Mouse (Mus musculus) right cerebral cortex, postnatal 36 days (tissue): ENCODE results near the gene Clnk.

Source experiments
- DNase-seq, 2 experiments: peaks; one replicate each; pipeline ENCODE4 v3.0.0; 2022; ENCODE audit warnings: low spot score in 2 of 2, mixed read lengths in 1 of 2

The Clnk gene

DNA sequence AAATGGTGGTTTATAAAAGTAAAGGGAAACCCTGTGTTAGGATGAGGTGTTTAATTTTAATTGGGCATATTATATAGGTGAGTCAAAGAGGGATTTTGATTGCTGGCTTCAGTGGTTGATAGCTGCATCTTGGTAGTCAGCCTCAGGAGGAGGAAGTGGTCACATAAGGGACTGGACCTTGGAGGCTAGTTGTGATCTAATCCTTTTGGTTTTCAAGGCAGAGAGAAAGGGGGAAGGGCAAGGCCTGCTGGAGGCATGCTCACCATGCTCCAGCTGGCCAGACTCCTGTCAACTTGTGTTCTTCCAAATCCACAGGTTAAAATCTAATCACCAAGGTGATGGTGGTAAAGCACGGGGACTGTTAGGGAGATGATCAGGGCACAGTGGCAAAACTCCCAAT lies 19.0 kb downstream of the Clnk start:
- DNase-seq: no peak

DNA sequence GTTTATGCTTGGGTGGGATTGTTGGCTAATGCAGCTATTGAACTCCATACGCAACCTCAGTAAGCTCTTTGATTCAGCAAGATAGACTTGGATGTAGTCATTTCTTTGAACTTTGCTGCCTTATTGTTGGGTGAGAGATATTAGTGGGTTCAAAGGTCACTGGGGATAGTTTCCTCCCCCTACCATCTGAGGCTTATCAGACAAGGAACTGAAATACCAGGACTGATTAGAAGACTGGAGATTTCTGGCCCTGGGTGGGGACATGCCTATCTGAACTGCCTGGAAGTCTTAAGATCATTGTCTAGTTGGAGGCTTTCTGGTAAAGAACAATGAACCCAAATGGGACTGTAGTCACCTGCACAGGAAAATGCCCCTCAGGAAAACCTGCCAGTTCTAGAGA lies 26.4 kb downstream of the Clnk start:
- no peak for DNase-seq

DNA sequence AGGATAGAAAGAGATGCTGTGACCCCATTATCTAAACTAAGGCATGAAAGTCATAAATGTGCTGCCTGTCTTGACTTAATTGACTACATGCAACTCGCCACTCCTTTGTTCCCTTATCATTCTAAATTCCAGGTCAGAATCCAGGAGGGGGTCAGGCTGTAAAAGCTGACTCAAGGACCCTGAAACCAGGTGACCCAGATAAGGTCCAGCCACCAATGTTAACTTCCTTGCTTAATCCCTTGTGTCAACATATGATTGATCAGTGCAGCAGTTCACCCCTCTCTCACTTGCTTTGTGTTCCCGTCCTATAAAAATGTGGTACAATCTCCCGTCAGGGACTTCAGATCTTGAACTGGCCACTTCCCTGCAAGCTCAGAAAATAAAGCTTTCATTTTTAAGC lies 31.1 kb downstream of the Clnk start:
- no peak for DNase-seq

DNA sequence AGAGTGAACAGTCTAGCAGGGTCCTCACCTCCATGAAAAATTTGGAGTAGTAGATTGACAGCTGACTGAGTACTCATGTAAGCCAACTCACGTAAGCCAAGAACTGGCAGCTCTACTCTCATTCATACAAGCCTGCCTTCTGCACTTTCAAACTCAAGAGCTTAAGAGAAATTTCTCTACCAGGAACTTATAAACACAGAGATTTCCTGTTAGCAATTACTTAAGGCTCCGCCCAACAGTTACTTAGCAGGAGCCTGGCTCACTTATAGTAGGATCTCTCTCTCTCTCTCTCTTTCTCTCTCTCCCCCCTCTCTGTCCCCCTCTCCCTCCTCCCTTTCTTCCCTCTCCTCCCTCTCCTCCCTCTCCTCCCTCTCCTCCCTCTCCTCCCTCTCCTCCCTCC lies 32.3 kb downstream of the Clnk start:
- DNase-seq: no peak

DNA sequence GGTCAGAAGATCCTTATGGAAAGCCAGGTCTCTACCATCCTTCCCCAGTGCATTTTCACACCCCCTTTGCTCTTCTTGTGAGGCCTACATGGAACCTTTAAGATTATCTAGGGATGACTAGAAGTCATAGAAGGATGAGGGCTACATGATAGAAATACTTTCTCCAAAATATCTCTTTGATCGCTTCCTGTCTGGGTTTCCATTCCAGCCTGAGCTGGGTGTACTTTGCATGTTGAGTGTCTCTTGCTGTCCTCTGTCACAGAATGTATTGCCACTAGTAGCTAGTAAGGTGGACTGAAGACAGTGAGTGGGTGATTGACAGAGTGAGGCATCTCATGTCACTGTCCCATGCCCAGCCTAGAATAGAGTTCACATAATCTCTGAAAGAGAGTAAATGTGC lies 36.6 kb downstream of the Clnk start:
- no peak for DNase-seq

DNA sequence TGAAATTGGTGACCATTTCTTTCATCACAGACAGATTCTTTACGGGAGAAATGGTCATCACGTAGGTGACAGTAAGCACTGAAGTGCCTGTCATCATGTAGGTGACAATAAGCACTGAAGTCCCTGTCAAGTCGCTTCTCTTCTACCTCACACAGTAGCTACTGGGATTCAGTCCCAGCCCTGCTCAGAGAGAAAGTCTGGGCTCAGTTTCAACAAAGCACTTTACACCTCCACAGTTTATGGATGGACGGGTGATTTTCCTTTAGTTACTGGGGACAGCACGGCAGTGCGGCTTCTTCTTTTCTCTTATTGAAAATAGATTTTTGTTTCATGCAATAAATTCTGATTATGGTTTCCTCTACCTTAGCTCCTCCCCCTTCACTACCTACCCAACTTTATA lies 49.3 kb downstream of the Clnk start:
- no peak for DNase-seq

DNA sequence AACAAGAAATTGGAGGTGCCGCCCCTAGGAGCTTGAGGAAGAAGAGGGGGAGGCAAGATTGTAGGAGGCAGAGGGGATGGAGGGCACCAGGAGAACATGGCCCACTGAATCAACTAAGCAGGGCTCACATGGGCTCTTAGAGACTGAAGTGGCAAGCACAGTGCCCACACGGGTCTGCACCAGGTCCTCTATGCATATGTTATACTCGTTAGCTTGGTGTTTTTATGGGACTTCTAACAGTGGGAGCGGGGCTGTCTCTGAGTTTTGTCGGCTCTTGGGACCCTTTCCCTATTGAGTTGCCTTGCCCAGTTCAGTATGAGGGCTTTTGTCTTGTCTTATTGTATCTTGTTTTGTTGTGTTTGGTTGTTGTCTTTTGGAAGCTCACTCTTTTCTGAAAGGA lies 50.0 kb downstream of the Clnk start:
- DNase-seq: no peak

DNA sequence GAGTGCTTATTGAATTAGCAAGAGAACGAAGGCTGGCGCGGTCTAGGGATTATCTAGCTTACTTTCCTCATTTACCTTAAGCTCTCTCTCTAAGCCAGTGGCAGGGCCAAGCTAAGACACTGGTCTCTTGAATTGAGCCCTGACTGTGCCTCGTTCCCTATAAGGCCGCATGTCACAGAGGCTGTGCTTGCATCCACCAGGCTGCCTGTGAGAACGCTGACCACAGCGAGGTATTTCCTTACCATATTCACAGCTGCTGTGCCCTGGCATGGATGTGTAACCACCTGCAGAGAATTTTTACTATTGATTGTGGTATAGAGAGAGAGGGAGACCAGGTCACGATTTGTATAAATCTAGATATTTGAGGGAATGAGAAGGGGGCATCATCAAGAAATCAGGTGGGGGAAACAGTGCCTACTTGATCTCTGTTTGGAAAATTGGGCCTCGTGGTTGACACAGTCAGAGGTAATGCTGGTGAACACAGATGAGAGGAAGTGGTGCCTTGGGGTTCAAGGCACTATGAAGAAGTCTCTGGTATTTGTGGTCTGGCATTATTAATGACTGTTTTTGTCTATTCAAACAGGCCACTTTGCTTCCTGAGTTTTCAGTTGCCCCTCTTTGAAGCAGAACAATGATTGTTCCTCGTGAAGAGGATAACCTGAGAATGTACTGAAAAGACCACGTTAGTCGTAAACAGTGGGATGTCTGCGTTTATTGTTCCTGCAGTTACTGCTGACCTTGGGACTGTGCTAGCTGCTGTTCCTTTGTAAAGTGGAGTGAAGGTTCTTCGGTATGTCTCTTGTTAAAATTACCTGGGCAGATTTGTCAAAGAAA lies 52.3 kb downstream of the Clnk start:
- no peak for DNase-seq

DNA sequence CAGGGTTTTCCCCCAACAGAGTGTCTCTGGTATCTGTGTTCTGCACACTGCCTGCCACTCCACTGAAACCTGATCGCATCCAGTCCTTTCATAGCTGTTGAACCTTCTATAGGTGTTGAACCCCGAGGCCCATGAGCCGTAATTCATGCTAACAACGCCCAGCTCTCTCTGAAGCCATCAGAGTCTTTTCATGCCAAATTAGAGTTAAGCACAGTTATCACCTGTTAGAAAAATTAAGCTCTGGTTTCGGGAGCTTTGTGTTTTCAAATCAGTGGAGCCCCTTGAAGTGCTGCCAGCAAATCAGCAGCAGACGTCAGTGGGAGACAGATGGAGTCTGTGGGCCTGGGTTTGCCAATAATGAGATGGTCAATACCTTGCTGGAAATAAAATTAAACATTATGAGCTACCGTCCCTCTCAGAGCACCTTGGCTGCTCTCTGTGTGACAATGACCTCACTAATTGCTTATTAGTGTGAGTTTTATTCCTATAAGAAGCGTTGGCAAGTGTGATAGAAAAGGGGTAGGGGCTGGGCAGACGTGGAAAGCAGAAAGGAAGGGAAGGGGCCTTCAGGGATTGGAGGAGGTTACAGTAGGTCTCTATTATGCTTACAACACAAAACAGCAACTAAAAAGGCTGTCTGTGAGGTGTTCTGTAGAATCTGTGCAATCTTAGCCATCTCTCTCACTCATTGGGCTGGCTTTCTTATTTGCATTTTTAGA lies 63.1 kb downstream of the Clnk start:
- no peak for DNase-seq

DNA sequence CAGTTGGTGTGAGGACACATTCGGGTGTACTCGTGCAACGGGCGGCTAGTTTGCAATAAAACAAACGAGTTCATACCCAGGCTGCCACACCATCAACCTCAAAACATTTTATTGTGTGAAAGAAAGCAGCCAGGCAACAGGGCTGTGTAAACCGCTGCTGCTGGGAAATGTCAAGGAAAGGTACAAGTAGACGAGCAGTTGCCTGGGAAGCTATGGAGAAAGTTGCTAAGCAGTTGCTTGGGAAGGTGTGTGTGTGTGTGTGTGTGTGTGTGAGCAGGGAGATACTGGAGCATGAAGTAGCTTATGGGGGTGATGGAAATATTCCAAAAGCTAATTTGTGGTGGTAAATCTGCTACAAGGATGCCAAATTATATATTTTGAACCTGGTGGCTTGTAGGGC lies 63.7 kb downstream of the Clnk start:
- no peak for DNase-seq

DNA sequence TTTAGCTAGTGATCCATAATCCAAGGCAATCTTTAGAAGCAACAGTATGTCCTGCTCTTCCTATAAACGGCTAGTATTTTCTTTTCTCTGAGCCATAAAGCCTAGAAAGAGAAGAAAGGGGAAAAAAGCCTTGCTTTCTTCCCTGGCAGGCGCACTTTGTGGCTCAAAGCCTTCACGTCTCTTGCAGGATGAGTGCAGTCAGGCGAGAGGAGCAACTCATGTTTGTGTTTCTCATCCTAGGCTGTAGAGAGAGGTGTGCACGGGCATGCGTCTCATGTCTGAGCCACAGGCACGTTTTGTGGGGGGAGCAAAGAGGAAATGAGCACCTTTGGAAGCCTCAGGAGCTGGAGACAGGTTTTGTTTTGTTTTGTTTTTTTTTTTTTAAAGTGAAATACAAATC lies 64.2 kb downstream of the Clnk start:
- DNase-seq: no peak

DNA sequence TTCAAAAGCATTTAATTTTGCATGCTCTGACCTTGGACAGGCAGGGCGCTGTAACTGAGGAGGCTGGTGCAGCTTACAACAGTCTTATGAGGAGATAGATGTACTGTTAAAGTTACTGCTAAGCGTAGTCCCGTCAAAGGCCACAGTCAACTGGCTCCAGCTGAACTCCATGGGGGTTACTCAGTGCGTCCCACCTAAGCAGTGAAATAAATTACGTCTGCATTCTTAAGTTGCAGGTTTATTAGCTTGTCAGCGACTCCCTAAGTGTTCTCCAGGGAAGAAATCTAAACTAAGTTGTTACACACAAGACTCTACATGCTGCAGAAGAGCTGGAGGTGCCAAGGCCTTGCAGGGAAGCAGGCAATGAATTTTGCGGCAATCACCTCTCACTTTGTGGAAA lies 77.7 kb downstream of the Clnk start:
- DNase-seq: no peak

DNA sequence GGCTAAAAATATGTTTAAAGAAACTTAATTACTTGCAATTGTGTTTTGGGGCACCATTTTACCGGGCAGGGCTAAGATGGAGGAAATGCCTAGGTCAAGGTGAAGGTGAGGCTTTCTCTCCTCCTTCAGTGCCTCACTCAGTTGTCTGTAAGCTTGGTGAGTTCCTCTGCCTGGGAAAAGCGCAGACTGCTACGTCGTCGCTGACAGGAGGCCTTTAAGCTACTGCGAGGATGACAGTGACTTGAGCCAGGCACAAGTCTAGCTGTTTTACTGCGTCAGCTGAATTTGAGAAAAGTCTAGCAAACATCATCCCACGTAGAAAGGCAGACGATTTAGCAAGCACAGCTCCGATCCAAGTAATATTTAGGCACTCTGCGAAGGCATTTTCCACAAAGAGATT lies 81.5 kb downstream of the Clnk start:
- DNase-seq: no peak

DNA sequence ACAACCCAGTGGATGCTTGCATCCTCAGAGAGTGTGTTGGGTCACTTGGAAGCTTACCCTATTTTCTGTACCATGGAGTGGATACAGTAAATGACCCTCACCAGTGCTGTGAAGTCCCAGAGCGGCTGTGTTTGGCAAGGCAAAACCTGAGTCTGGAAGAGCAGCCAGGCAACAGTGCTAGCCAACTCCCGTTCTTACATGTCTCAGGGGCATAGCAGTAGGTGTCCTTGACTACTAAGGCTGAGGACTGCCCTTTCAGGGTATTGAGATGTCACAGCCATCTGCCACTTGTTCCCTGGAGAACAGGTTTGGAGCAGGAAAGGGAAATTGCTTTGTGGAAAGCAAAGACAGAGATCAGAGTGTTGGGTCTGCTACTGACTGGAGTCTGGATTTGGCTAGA lies 85.5 kb downstream of the Clnk start:
- DNase-seq: no peak

DNA sequence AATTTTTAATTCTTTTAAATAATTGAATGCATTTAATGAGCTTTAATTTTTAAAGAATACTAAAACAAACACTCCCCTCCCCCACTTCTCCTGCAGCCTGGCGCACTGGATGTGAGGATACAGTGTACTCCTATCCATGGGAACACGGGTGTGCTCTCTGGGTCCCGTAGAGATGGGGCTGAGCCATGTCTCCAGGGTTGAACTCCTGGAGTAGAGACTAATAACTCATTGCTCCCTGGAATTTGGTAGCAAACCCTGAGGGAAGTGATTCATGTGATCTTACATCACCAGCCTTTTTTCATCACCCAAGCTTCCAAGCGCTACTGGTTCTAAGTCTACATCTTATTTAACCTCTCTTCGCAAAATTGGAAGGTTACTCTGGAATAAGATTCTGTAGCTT lies 87.8 kb downstream of the Clnk start:
- DNase-seq: no peak

DNA sequence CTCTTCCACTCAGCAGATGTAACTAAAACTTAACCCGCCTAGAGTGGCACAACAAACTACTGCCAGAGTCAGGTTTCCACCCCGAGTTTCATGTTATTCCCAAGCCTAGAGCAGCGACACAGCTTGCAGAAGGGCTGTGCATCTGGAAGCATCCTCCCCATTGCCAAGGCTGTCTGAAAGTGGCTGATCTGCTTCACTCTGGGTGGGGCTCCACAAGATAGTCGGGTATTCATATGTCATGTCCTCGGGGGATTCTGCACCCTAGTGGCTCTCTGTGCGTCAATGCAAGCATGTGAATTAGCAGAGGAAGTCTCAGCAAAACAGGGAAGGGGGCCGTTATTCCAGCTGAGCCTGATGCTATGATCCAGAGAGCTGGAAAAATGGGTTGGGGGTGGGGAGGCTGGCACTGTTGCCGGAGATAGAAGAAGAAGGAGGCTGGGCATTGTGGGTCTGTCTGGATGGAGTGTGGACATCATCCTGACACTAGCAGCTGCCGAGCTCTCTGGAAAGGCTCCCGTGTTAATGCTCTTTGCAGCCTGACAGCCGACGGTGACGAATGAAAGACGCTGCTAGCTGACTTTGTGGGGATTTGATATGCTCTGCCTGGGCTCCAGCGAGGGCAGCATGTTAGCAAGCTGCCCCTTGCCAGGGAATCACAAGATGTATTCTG lies 88.6 kb downstream of the Clnk start:
- DNase-seq: no peak

DNA sequence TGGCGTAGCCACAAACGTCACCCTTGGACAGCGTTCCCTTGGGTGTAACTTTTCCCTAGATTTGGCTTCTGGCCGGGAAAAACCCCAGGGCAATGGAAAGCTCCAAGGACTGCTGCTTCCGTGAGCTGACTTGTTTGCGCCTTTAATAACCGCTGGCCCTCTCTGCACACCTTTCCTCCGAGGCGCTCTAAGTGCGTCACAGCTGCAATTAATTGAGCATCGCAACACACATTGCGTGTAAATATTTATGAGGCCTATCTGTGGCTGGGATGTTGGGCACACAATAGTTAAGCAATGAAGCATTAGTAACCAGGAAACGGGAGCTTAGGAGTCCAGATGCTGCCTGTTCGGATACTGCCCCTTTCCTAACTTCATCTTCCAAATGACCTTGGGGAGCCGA lies 90.5 kb downstream of the Clnk start:
- no peak for DNase-seq

DNA sequence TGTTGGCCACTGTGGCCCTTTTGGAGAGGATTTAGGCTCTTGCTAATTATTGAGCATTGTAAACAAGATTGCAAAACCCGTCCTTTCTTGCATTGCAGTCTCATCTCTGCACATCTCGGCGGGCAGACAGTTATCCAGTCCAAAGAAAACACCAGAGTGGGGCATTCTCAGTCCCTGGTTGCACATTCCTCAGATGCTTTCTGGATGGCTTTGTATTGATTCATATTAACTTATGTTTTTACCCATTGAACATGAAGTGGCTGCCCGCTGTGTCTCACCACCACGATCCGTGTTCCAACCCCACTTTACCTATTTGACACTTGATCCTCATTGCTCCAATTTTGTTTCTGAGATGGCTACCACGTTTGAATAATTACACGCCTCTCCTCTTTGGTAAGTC lies 90.9 kb downstream of the Clnk start:
- DNase-seq: no peak

DNA sequence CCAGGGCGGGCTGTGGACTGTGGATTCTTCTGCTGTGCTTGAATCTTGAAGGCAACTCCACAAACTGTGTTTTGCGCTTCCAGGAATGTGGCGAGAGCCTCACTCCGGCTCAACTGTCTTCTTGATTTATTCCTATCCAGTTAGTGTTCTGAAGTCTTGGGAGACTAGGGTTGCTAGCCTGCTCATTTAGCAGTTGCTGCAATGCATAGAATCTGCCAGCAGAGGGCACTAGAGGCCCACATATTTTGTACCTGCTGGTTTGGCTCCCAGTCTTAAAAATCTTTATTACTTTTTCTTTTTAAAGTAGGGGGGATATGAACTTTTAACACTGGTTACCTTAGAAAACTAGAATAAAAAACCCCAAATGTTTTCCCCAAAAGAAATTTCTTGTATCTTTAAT lies 94.8 kb downstream of the Clnk start:
- DNase-seq: peak; percentile 54 to 63

DNA sequence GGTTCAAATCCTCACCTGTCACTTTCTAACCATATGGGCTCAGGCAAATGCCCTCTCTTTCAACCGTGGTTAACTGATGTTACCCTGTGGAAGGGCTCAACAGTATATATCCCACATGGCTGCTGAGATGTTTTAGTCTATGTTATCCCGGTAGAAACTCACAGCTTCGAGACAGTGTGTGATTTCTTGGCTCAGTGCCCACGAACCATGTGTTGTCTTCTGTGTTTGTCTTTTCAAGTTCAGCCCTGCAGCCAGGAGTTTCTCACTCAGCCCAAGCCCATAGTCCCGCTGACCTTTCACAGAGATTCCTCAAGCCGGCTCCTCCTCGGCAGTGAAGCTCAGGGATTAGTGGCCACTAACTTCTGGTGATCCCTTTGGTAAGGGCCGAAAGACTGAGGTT lies 96.0 kb downstream of the Clnk start:
- no peak for DNase-seq

DNA sequence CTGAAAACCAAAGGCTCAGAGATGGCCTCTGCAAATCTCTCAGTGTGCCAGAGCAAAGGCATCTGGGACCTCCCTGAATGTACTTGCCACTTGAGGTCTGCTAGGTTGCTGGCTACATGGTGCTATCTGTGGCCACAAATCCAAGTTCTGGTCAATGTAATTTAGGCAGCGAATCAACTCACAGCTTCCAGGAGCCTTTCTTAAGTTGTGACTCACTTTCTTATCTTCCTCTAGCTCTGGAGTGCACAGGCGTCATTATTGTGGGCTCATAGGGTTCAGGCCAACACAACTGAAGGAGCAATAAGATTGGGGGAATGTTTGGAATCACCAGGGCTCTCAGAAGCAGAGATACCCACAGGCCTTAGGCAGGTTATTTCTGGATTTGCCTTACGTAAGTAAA lies 96.6 kb downstream of the Clnk start:
- DNase-seq: no peak

DNA sequence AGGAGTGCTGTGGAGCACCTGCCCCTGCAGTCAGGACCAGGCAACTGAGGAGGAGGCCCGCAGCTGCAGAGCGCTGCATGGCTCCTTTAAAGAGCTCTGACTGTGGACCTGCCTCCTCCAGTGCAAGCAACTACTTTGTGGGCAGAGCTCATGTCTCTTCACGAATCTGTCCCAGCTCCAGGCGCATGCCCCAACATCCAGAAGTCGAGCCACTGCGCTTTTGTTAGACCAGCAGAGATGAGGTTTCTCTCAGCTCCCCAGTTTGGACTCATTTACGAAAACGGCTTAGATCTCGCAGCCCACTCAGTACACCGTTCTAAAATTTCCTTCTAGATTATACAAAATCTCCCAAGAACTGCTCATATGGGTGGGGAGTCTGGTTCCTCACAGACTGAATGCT lies 101.1 kb downstream of the Clnk start:
- DNase-seq: peak in 1 of 2 experiments; percentile 70

DNA sequence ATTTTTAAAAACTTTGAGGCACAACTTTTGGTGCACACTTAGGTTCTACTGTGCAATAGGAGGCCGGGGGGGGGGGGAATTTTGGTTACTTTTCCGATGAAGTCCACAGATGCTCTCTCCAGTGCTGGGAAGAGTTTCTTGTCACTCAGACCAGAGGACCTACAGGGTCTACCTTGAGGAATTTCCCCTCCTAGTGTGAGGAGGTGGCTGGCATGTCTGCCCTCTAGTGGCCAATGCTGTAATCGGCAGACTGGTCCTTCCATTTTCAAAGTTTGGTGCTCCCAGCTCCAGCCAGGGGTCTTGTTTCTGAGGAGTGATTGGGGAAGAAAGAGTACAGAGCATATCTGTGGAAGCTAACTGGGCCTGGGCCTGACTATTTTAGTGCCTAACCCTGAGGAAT lies 121.7 kb downstream of the Clnk start:
- DNase-seq: no peak
